In genomic region chr17:22817471-22818198, GRCm38 (mm10) we compare ENCODE assay signal across 8 mouse cellular contexts. TPM values are rescaled to one million over a fixed set of nuclear protein-coding genes. Genes with fewer than 3 reads are reported as not detected.
A peak's percentile ranks its signal among the peaks of the same experiment; 100 is the strongest.
DNase-seq lines count a peak whose midpoint lies in the region; ATAC-seq and TF ChIP-seq lines count a peak whose summit lies in the region.

No protein-coding gene starts in this region.

- no peaks in the 10 kb centered on the region for H3K36me3 ChIP-seq in E14TG2a.4 (ENCODE audit: insufficient read depth, low read length)
- peaks cover 14% of the 10 kb centered on the region for H3K36me3 ChIP-seq in forebrain, embryonic 13.5 days (ENCODE audit: poor library complexity, severe bottlenecking)
- no peaks in the 10 kb centered on the region; the same call in 1 of the 2 replicates for H3K36me3 ChIP-seq in heart, postnatal 0 days (replicated peaks; ENCODE audit: control insufficient read depth, insufficient read depth, low read length)
- no peaks in the 10 kb centered on the region for H3K36me3 ChIP-seq in liver, embryonic 14.5 days (replicated peaks; ENCODE audit: control insufficient read depth, insufficient read depth, low read depth)
- peaks cover 12% of the 10 kb centered on the region for H3K36me3 ChIP-seq in neural tube, embryonic 12.5 days

- ATAC-seq in forebrain, embryonic 13.5 days, result peak; percentile 98
- peak; percentile 91 for ATAC-seq in heart, postnatal 0 days (ENCODE audit: insufficient read depth, low read depth)
- peak; percentile 72 for ATAC-seq in liver, embryonic 14.5 days (ENCODE audit: insufficient read depth)
- ATAC-seq in neural tube, embryonic 12.5 days (ENCODE audit: low FRiP score, low read depth), result peak; percentile 97

- no peak for TF ChIP-seq CTCF in E14TG2a.4 (conservative IDR thresholded peaks at IDR 0.05; ENCODE audit: low read length)
- TF ChIP-seq CTCF in heart, postnatal 0 days (IDR thresholded peaks at IDR 0.05; ENCODE audit: low read depth), result no peak
- TF ChIP-seq CTCF in liver, embryonic 14.5 days (IDR thresholded peaks at IDR 0.05; ENCODE audit: low read depth), result no peak

- no peaks in the 10 kb centered on the region for H3K9me3 ChIP-seq in E14TG2a.4 (ENCODE audit: low read length)
- no peaks in the 10 kb centered on the region for H3K9me3 ChIP-seq in forebrain, embryonic 13.5 days (replicated peaks)
- no peaks in the 10 kb centered on the region for H3K9me3 ChIP-seq in heart, postnatal 0 days (replicated peaks; ENCODE audit: control insufficient read depth, low read length)
- H3K9me3 ChIP-seq in liver, embryonic 14.5 days (ENCODE audit: control insufficient read depth, low read length), result no peaks in the 10 kb centered on the region
- H3K9me3 ChIP-seq in neural tube, embryonic 12.5 days, result no peaks in the 10 kb centered on the region

- no peak for TF ChIP-seq EP300 in heart, postnatal 0 days (IDR thresholded peaks at IDR 0.05; ENCODE audit: low read depth)
- TF ChIP-seq EP300 in liver, embryonic 14.5 days (IDR thresholded peaks at IDR 0.05; ENCODE audit: low read depth), result no peak

- DNase-seq in c-Kit-positive CD71-positive TER-119-negative erythroid progenitor cells, embryonic 14.5 days (ENCODE audit: low read depth), result peak; percentile 65
- DNase-seq in heart, postnatal 0 days (ENCODE audit: low spot score), result peak; percentile 87
- peak; percentile 79 to 82 for DNase-seq in kidney, postnatal 36 days
- peak; percentile 36 to 55 (median 37) for DNase-seq in liver, embryonic 14.5 days (ENCODE audit: low read depth in 3 of 3, low spot score in 3 of 3)
- peak; percentile 55 for DNase-seq in testis, postnatal 14 days (ENCODE audit: low spot score)

- H3K4me2 ChIP-seq in forebrain, embryonic 13.5 days, result peak overlapping the region; percentile 51
- H3K4me2 ChIP-seq in heart, postnatal 0 days (ENCODE audit: low read depth, low read length), result peak overlapping the region; percentile 66
- H3K4me2 ChIP-seq in liver, embryonic 14.5 days (ENCODE audit: low read depth), result peak overlapping the region; percentile 61
- H3K4me2 ChIP-seq in neural tube, embryonic 12.5 days (replicated peaks), result peak overlapping the region; percentile 54

- WGBS in forebrain, embryonic 13.5 days, result 1% methylated on average over 28 of the region's 28 CpGs
- WGBS in heart, postnatal 0 days, result 2% methylated on average over 28 of the region's 28 CpGs
- WGBS in liver, embryonic 14.5 days (ENCODE audit: insufficient replicate concordance), result under 1% methylated on average over 28 of the region's 28 CpGs
- 1% methylated on average over 28 of the region's 28 CpGs for WGBS in neural tube, embryonic 12.5 days

- H3K27ac ChIP-seq in forebrain, embryonic 13.5 days, result peak overlapping the region; percentile 96
- H3K27ac ChIP-seq in heart, postnatal 0 days (ENCODE audit: low read depth), result peak overlapping the region; percentile 80
- no peak overlapping the region for H3K27ac ChIP-seq in liver, embryonic 14.5 days
- H3K27ac ChIP-seq in neural tube, embryonic 12.5 days, result peak overlapping the region; percentile 88; the same call in 1 of the 2 replicates

- H3K9ac ChIP-seq in forebrain, embryonic 13.5 days, result peak overlapping the region; percentile 86
- peak overlapping the region; percentile 82 for H3K9ac ChIP-seq in heart, postnatal 0 days (replicated peaks; ENCODE audit: low read depth, low read length)
- H3K9ac ChIP-seq in liver, embryonic 14.5 days (replicated peaks), result peak overlapping the region; percentile 57
- peak overlapping the region; percentile 69 for H3K9ac ChIP-seq in neural tube, embryonic 12.5 days

- peaks cover 3% of the 10 kb centered on the region for H3K4me1 ChIP-seq in E14TG2a.4 (replicated peaks; ENCODE audit: low read depth, low read length)
- peaks cover 7% of the 10 kb centered on the region for H3K4me1 ChIP-seq in forebrain, embryonic 13.5 days
- no peaks in the 10 kb centered on the region for H3K4me1 ChIP-seq in heart, postnatal 0 days (ENCODE audit: control insufficient read depth, insufficient read depth)
- H3K4me1 ChIP-seq in liver, embryonic 14.5 days (replicated peaks; ENCODE audit: control insufficient read depth in 2 of 2, insufficient read depth in 2 of 2, low read length in 1 of 2), result no peaks in the 10 kb centered on the region
- H3K4me1 ChIP-seq in neural tube, embryonic 12.5 days, result no peaks in the 10 kb centered on the region

- peak overlapping the region; percentile 85 for H3K4me3 ChIP-seq in E14TG2a.4 (replicated peaks; ENCODE audit: low read length)
- H3K4me3 ChIP-seq in forebrain, embryonic 13.5 days, result peak overlapping the region; percentile 69
- peak overlapping the region; percentile 79 for H3K4me3 ChIP-seq in heart, postnatal 0 days (ENCODE audit: low read depth, low read length)
- H3K4me3 ChIP-seq in liver, embryonic 14.5 days (ENCODE audit: insufficient read depth in 1 of 2, low read depth in 2 of 2, low read length in 2 of 2), result peak overlapping the region; percentile 61 to 85
- H3K4me3 ChIP-seq in neural tube, embryonic 12.5 days, result peak overlapping the region; percentile 73

- H3K27me3 ChIP-seq in E14TG2a.4 (ENCODE audit: insufficient read depth, low read length), result no peaks in the 10 kb centered on the region
- no peaks in the 10 kb centered on the region for H3K27me3 ChIP-seq in forebrain, embryonic 13.5 days
- no peaks in the 10 kb centered on the region for H3K27me3 ChIP-seq in heart, postnatal 0 days (ENCODE audit: control insufficient read depth, insufficient read depth, low read length)
- H3K27me3 ChIP-seq in liver, embryonic 14.5 days (ENCODE audit: control insufficient read depth, insufficient read depth, low read length), result no peaks in the 10 kb centered on the region
- no peaks in the 10 kb centered on the region for H3K27me3 ChIP-seq in neural tube, embryonic 12.5 days (replicated peaks)

RNA-seq across cellular contexts. Expression of gene Zfp945, which starts 49.3 kb away (rescaled TPM):
- polyA plus RNA-seq in forebrain, embryonic 13.5 days (2015; fragmentation: Nextera tagmentation; extraction: Ambion mirVana), result 25.4 and 26.7 TPM in 2 replicates
- 13.8 and 15.6 TPM in 2 replicates for total RNA-seq in heart, postnatal 0 days (2014; rRNA removed; ENCODE audit: low replicate concordance)
- polyA plus RNA-seq in heart, postnatal 0 days (2015; fragmentation: Nextera tagmentation; extraction: Ambion mirVana), result 14.8 and 14.9 TPM in 2 replicates
- polyA plus RNA-seq in liver, embryonic 14.5 days (2012; rRNA removed), result 0.64 and 0.87 TPM in 2 replicates
- polyA plus RNA-seq in liver, embryonic 14.5 days (2014; fragmentation: Nextera tagmentation; extraction: Ambion mirVana), result 1.7 and 1.9 TPM in 2 replicates
- 20.9 and 21.8 TPM in 2 replicates for polyA plus RNA-seq in neural tube, embryonic 12.5 days (2016; fragmentation: Nextera tagmentation; extraction: Ambion mirVana)

Comparison
In these comparisons a context has a peak if more than half of its experiments do, and no peak if none do; other contexts are left out.
1. DNase-seq: peak in every context shown above with its lines; median percentile 87 in heart, postnatal 0 days; 80 in kidney, postnatal 36 days; 65 in c-Kit-positive CD71-positive TER-119-negative erythroid progenitor cells, embryonic 14.5 days; 55 in testis, postnatal 14 days; 37 in liver, embryonic 14.5 days.